Mouse (Mus musculus) heart, embryonic 11.5 days (tissue): ENCODE measurements around the gene Ninj2. TPM values are rescaled to one million over a fixed set of nuclear protein-coding genes. Genes with fewer than 3 reads are reported as not detected.

Experiments used
- ATAC-seq: fragments of 200-750 bp; cut with Nextera tagmentation; replicated peaks from 2 replicates; pipeline ENCODE4 v1.8.0; 2017; ENCODE audit warnings: moderate library complexity; ENCODE audit not compliant: insufficient number of reproducible peaks, low FRiP score, low TSS enrichment
- H3K27ac ChIP-seq: fragments of 300-500 bp; sonication (generic); 2 replicates; pipeline ENCODE4 v1.5.1; 2014; ENCODE audit warnings: mild to moderate bottlenecking, low read depth, low read length
- H3K27me3 ChIP-seq: fragments of 300-500 bp; sonication (generic); 2 replicates; pipeline ENCODE4 v1.6.1; 2014; ENCODE audit warnings: mild to moderate bottlenecking, low read length, mixed read lengths; ENCODE audit not compliant: control insufficient read depth, insufficient read depth
- H3K36me3 ChIP-seq: fragments of 300-500 bp; sonication (generic); 2 replicates; pipeline ENCODE4 v1.6.1; 2014; ENCODE audit warnings: mild to moderate bottlenecking, low read length, moderate library complexity, mixed read lengths; ENCODE audit not compliant: control insufficient read depth, insufficient read depth
- H3K4me1 ChIP-seq: fragments of 300-500 bp; sonication (generic); 2 replicates; pipeline ENCODE4 v1.6.1; 2014; ENCODE audit warnings: low read length; ENCODE audit not compliant: control insufficient read depth, insufficient read depth
- H3K4me2 ChIP-seq: fragments of 300-500 bp; sonication (generic); 2 replicates; pipeline ENCODE4 v1.6.1; 2014; ENCODE audit warnings: mild to moderate bottlenecking, moderate library complexity
- H3K4me3 ChIP-seq: fragments of 300-500 bp; sonication (generic); 2 replicates; pipeline ENCODE4 v1.5.1; 2014; ENCODE audit warnings: low read depth, low read length
- H3K9ac ChIP-seq: fragments of 300-500 bp; sonication (generic); 2 replicates; pipeline ENCODE4 v1.6.1; 2014; ENCODE audit warnings: mild to moderate bottlenecking, low read depth, low read length, moderate library complexity
- H3K9me3 ChIP-seq: fragments of 300-500 bp; sonication (generic); replicated peaks from 2 replicates; pipeline ENCODE4 v1.6.1; 2016; ENCODE audit warnings: low read length; ENCODE audit not compliant: control insufficient read depth
- WGBS: fragments of 180-500 bp; shearing (Covaris S2); extraction: QIAGEN DNeasy Blood & Tissue Kit; methylation state at CpG from one replicate; pipeline ENCODE4 v1.1.7; 2014; ENCODE audit not compliant: insufficient replicate concordance; 5-methylcytosine and 5-hydroxymethylcytosine counted together
- polyA plus RNA-seq: library from polyadenylated mRNA; unstranded; fragments of >200 nt; fragmentation: Nextera tagmentation; extraction: Ambion mirVana; gene quantifications from 2 replicates; pipeline ENCODE4 v1.2.1, GENCODE M21; 2014

Ninj2 gene
- polyA plus RNA-seq, 1 experiment from 2014 or later, result not detected

DNA sequence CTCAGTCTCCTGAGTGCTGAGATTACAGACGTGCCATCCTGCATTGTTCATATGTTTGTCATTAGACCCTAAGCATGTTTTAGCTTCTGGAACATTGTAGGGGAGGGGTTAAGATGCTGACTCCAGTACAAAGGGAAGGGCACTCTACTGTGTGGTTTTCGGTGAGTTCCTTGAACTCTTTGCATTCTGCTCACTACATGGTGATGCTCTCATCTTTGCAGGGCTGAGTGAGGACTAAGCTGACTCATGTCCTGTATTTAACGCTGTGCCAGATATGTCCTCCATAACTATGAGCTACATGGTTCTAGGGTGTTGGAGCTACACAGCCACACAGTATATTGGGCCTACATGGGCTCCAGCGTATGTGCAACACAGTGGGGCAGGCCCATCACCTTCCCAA, 97.2 kb downstream of the Ninj2 start:
- no peak for ATAC-seq
- 86% methylated on average over 4 of the region's 4 CpGs for WGBS
- H3K27ac ChIP-seq, result 0 out of 2 replicates have a peak overlapping the region, but pooled peaks have one; percentile 11
- H3K4me1 ChIP-seq, result peaks cover 55% of the 10 kb centered on the region
- H3K9ac ChIP-seq, result no peak overlapping the region
- no peaks in the 10 kb centered on the region for H3K36me3 ChIP-seq
- H3K4me3 ChIP-seq, result no peak overlapping the region
- no peaks in the 10 kb centered on the region for H3K9me3 ChIP-seq
- no peaks in the 10 kb centered on the region for H3K27me3 ChIP-seq
- no peak overlapping the region for H3K4me2 ChIP-seq

DNA sequence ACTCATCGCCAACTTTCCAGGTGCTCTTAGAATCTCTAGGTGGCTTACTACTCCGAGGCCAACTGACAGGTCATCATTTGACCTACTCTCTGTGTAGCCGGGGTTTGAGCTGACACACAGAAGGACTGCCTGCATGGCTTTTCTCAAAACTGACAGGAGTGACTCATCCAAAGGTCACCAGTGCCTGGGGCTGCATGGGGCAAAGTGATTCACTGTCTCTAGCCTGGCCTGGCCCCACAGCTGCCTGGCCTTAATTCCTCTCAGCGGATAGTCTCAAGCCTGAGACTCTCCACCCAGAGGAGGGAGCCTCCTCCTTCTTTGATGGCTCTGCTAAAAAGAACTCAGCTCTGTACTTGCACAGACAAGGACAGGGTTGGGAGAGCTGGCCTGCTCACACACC, 97.8 kb downstream of the Ninj2 start:
- Histone ChIP-seq H3K27me3 (peaks cover under 1% of the 10 kb centered on the region; the same call in 1 of the 2 replicates), H3K9ac (no peak overlapping the region), H3K36me3 (no peaks in the 10 kb centered on the region), H3K9me3 (no peaks in the 10 kb centered on the region), H3K4me3 (no peak overlapping the region), H3K4me2 (no peak overlapping the region), H3K27ac (no peak overlapping the region), H3K4me1 (peaks cover 50% of the 10 kb centered on the region)
- 35% methylated on average over 4 of the region's 4 CpGs for WGBS
- no peak for ATAC-seq

DNA sequence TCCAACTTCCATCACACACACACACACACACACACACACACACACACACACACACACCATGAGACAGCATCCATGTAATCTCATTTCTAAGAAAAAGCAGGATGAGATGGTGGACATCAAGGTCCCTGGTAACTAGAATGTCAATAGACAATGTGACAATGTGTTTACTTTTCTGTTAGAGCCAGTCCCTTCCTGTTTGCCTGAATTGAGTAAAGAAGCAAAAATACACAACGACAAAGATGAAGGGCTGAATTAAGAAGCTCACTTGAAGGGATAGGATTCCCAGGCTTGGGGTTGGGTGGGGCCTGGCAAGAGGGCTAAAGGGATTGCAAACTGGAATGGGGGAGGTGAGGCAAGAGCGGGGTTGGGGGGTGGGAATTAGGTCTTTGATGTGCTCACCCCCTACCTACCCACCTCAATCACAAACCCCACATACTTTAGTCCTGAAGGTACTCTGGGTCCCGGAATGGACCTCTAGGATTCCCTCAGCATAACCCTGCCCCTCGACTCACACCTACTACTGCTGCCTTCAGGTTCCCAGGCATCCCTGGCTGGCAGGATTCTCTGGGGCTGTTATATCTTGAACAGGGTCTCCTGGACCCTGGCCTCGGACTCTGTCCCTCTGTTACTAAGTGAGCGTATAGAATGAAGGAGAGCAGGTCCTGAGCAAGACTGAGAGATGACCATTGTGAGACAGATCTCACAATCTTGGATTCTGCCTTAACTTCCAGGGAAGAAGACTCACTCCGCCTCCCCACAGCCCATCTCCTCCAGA, 98.4 kb downstream of the Ninj2 start:
- no peaks in the 10 kb centered on the region for H3K9me3 ChIP-seq
- H3K4me3 ChIP-seq, result no peak overlapping the region
- H3K4me2 ChIP-seq, result peak overlapping the region; percentile 36; the same call in 1 of the 2 replicates
- peaks cover 2% of the 10 kb centered on the region; the same call in 1 of the 2 replicates for H3K27me3 ChIP-seq
- 52% methylated on average over 7 of the region's 7 CpGs for WGBS
- H3K27ac ChIP-seq, result 0 out of 2 replicates have a peak overlapping the region, but pooled peaks have one; percentile 30
- peaks cover 44% of the 10 kb centered on the region for H3K4me1 ChIP-seq
- H3K36me3 ChIP-seq, result no peaks in the 10 kb centered on the region
- H3K9ac ChIP-seq, result no peak overlapping the region
- ATAC-seq, result no peak

DNA sequence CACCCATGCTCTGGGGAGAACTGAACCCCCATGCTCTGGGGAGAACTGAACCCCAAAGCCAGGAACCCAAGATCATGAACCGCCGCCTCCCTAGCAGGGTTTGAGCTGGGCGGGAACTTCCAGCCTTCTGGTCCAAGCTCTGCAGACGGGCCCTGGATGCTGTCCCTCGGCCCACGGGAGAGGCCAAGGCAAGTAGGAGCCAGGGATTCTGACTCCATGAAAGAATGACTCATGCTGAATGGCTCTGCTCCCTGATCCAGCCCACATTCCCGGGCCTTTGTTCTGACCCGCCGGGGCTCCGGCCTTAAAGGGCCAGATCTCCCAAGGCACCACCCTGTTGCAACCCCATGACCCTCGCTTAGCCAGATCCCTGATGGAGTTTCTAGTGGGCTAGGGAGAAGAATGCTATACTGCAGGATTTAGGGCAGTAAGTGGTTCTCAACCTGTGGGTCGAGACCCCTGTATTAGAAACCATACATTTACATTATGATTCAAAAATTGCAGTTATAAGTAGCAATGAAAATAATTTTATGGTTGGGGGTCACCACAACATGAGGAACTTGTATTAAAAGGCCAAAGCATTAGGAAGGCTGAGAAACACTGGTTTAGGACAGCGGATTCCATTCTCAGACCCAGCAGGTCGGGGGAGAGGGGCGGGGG, 99.2 kb downstream of the Ninj2 start:
- 0 out of 2 replicates have a peak overlapping the region, but pooled peaks have one; percentile 30 for H3K27ac ChIP-seq
- 24% methylated on average over 15 of the region's 15 CpGs for WGBS
- H3K36me3 ChIP-seq, result no peaks in the 10 kb centered on the region
- peaks cover 43% of the 10 kb centered on the region for H3K4me1 ChIP-seq
- H3K9me3 ChIP-seq, result no peaks in the 10 kb centered on the region
- ATAC-seq, result no peak; the same call in 1 of the 2 replicates
- H3K4me3 ChIP-seq, result no peak overlapping the region
- peaks cover 2% of the 10 kb centered on the region; the same call in 1 of the 2 replicates for H3K27me3 ChIP-seq
- peak overlapping the region; percentile 36; the same call in 1 of the 2 replicates for H3K4me2 ChIP-seq
- no peak overlapping the region for H3K9ac ChIP-seq

DNA sequence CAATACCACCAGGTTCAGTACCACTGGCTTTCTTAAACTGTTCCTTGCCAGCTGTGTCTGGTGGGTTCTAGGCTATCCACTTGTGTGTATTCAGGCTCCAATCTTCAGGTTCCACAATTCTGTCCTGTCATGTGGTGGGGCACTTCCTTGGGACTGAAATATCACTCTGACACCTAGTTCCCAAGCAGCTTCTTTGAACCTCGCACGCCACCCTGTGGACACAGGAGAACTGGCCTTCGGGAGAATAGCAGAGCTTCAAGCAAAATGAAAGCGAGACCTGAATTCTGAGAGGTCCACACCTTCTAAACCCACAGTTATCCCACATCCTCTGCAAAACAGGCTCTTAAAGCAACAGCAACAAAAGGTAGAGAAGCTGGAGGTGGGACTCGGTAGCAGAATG, 100.0 kb downstream of the Ninj2 start:
- WGBS, result 19% methylated on average over 5 of the region's 5 CpGs
- H3K4me1 ChIP-seq, result peaks cover 35% of the 10 kb centered on the region
- no peak overlapping the region for H3K4me3 ChIP-seq
- H3K9ac ChIP-seq, result no peak overlapping the region
- H3K4me2 ChIP-seq, result no peak overlapping the region
- no peak overlapping the region for H3K27ac ChIP-seq
- ATAC-seq, result no peak
- H3K27me3 ChIP-seq, result peaks cover 2% of the 10 kb centered on the region; the same call in 1 of the 2 replicates
- H3K36me3 ChIP-seq, result no peaks in the 10 kb centered on the region
- no peaks in the 10 kb centered on the region for H3K9me3 ChIP-seq

- Histone ChIP-seq H3K4me3 (no peak overlapping the region), H3K9me3 (no peaks in the 10 kb centered on the region), H3K27me3 (peaks cover 2% of the 10 kb centered on the region; the same call in 1 of the 2 replicates), H3K4me2 (no peak overlapping the region), H3K9ac (no peak overlapping the region), H3K36me3 (no peaks in the 10 kb centered on the region), H3K4me1 (peaks cover 29% of the 10 kb centered on the region), H3K27ac (no peak overlapping the region)
- no peak for ATAC-seq
- 79% methylated on average over 1 of the region's 1 CpGs for WGBS
Observed at GRCm38 (mm10) chr6:120193793-120194192, 100.6 kb downstream of the Ninj2 start.

DNA sequence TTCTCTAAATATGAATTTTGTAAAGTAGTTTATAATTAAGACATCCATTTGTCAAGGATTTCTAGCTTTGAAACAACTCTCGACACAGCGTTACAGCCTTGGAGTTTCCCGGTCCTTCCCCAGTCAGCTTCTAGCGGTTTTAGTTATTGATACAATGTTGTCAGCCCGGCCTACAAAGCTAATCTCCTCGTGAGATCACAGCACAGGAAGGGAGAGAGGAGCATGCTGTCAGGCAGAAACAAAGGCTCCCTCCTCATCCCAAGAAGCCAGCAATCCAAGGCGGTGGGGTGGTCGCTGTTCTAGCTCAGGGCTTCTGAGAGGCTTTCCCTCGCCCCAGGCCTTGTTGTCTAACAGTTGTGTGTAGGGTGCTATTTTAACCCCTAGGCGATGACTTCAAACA, 101.2 kb downstream of the Ninj2 start:
- WGBS, result 37% methylated on average over 10 of the region's 10 CpGs
- peaks cover 2% of the 10 kb centered on the region; the same call in 1 of the 2 replicates for H3K27me3 ChIP-seq
- H3K27ac ChIP-seq, result no peak overlapping the region
- no peak for ATAC-seq
- H3K4me2 ChIP-seq, result no peak overlapping the region
- no peak overlapping the region for H3K9ac ChIP-seq
- peaks cover 27% of the 10 kb centered on the region for H3K4me1 ChIP-seq
- no peaks in the 10 kb centered on the region for H3K36me3 ChIP-seq
- H3K9me3 ChIP-seq, result no peaks in the 10 kb centered on the region
- H3K4me3 ChIP-seq, result no peak overlapping the region

- Histone ChIP-seq H3K27ac (no peak overlapping the region), H3K27me3 (peaks cover 2% of the 10 kb centered on the region; the same call in 1 of the 2 replicates), H3K4me1 (peaks cover 27% of the 10 kb centered on the region), H3K36me3 (no peaks in the 10 kb centered on the region), H3K4me3 (no peak overlapping the region), H3K9ac (no peak overlapping the region), H3K9me3 (no peaks in the 10 kb centered on the region), H3K4me2 (no peak overlapping the region)
- ATAC-seq, result no peak
- WGBS, result 21% methylated on average over 7 of the region's 7 CpGs
Observed at GRCm38 (mm10) chr6:120194963-120195362, 101.8 kb downstream of the Ninj2 start.
